Mouse (Mus musculus): ENCODE data around the gene Clps. TPM values are rescaled to one million over a fixed set of nuclear protein-coding genes. Genes with fewer than 3 reads are reported as not detected.
A peak's percentile ranks its signal among the peaks of the same experiment; 100 is the strongest.

Clps gene
- polyA plus RNA-seq, 1 experiment from 2014 or later, result not detected

GRCm38 (mm10) chr17:28532557-28532956, 28.0 kb downstream of the Clps start:
- no peak for ATAC-seq (ENCODE audit: low FRiP score)
- H3K36me3 ChIP-seq (replicated peaks; ENCODE audit: control insufficient read depth, insufficient read depth), result no peaks in the 10 kb centered on the region
- H3K9me3 ChIP-seq (ENCODE audit: control insufficient read depth, low read length), result no peaks in the 10 kb centered on the region
- no peaks in the 10 kb centered on the region for H3K27me3 ChIP-seq (ENCODE audit: control insufficient read depth, insufficient read depth, low read length)
- no peak overlapping the region for H3K4me2 ChIP-seq (replicated peaks)
- no peak for DNase-seq (ENCODE audit: low spot score)
- no peak overlapping the region for H3K4me3 ChIP-seq (replicated peaks; ENCODE audit: low read length)
- WGBS, result 87% methylated on average over 7 of the region's 7 CpGs
- no peak overlapping the region for H3K27ac ChIP-seq
- no peak overlapping the region for H3K9ac ChIP-seq
- H3K4me1 ChIP-seq (replicated peaks; ENCODE audit: control insufficient read depth, insufficient read depth, low read length), result no peaks in the 10 kb centered on the region

DNA sequence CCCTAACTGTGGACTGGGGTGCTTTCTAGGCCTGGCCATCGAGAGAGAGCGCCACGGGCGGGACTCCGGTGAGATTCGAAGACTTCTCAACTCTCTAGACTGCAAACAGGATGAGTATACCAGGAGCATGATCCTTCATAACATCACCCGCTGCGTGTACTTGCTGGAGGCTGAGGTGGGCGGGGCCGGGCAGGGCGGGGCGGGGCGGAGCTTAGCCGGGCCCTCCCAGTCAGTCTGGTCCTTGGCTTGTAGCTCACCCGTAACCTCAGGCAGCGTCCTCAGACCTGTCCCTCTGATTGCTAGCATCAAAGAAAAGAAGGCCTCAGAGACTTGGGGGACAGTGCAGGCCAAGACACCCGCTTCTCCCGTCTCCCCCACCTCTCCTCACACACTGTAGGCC, 28.6 kb downstream of the Clps start:
- Histone ChIP-seq H3K9ac (no peak overlapping the region), H3K36me3 (replicated peaks; ENCODE audit: control insufficient read depth, insufficient read depth) (no peaks in the 10 kb centered on the region), H3K9me3 (ENCODE audit: control insufficient read depth, low read length) (no peaks in the 10 kb centered on the region), H3K4me1 (replicated peaks; ENCODE audit: control insufficient read depth, insufficient read depth, low read length) (no peaks in the 10 kb centered on the region), H3K4me3 (replicated peaks; ENCODE audit: low read length) (no peak overlapping the region), H3K27me3 (ENCODE audit: control insufficient read depth, insufficient read depth, low read length) (no peaks in the 10 kb centered on the region), H3K27ac (no peak overlapping the region), H3K4me2 (replicated peaks) (no peak overlapping the region)
- no peak for DNase-seq (ENCODE audit: low spot score)
- ATAC-seq (ENCODE audit: low FRiP score), result no peak
- 13% methylated on average over 18 of the region's 18 CpGs for WGBS

DNA sequence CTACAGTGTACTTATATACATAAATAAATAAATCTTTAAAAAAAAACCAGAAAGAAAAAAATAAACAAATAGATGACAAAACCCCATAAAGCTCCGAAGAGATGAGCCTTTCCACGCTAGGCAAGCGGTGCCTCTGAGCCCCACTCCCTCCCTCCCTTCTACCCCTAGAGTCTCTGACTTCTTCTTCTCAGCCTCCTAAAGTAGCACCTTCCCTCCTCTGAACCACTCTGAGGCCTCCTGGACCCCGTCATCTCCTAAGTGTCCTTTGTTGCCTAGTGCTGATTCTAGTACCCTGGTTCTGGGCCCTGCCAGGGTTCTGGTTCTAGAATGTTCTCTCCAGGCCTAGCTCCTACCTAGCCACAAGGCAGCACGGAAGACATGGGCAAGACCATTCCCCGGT, 30.1 kb downstream of the Clps start, which contains the start of gene Armc12:
Armc12 (plus strand) TSS at position 301 of the 400 bp plus-strand sequence.
- H3K27ac ChIP-seq, result no peak within 1 kb of the TSS
- H3K4me3 ChIP-seq (replicated peaks; ENCODE audit: low read length), result no peak within 1 kb of the TSS
- H3K4me1 ChIP-seq (replicated peaks; ENCODE audit: control insufficient read depth, insufficient read depth, low read length), result no peaks in the 10 kb centered on the region
- ATAC-seq (ENCODE audit: low FRiP score) (no peak), DNase-seq (ENCODE audit: low spot score) (no peak)
- H3K4me2 ChIP-seq (replicated peaks), result no peak within 1 kb of the TSS
- H3K9me3 ChIP-seq (ENCODE audit: control insufficient read depth, low read length), result no peaks in the 10 kb centered on the region
- H3K9ac ChIP-seq, result no peak within 1 kb of the TSS
- H3K36me3 ChIP-seq (replicated peaks; ENCODE audit: control insufficient read depth, insufficient read depth), result no peaks in the 10 kb centered on the region
- H3K27me3 ChIP-seq (ENCODE audit: control insufficient read depth, insufficient read depth, low read length), result no peaks in the 10 kb centered on the region
- 92% methylated on average over 6 of the region's 6 CpGs for WGBS

DNA sequence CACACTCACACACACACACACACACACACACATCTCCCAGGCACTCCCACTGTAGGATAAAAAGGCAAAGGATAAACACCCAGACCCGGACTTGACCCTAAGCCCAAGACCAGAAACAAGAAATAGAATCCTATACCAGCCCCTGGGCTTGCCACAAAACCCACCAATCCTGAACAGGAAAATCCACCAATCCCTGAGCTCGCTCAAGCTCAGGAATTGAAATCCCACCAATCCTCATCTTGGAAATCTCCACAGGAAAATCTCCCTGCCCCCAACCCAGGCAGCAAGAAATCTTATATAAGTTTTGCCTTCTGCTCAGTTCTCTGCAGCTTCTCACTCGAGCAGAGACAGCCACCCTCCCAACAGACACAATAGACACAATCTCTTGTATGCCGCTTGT, 31.4 kb downstream of the Clps start:
- no peaks in the 10 kb centered on the region for H3K36me3 ChIP-seq (replicated peaks; ENCODE audit: control insufficient read depth, insufficient read depth)
- WGBS, result 72% methylated on average over 4 of the region's 4 CpGs

DNA sequence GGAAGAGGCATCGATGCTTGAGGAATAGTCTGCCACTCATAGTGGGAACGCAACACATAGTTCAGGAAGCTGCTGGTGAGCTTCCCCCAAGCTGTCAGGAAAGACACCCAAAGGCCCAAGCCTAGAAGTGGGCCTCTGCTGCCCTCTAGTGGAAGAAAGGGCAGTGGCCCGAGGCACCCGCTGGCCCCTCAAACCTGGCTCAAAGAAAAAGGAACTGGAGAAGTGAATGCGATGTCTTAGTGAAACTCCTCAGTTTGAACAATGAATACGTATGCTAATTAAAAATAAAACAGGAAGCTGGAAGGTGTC, 32.6 kb downstream of the Clps start:
- ATAC-seq (ENCODE audit: low FRiP score), result 0 out of 2 replicates have a peak, but pooled peaks have one; percentile 47

More for the DNA sequence above, 31.4 kb downstream of the Clps start:
- Histone ChIP-seq H3K27ac (no peak overlapping the region), H3K4me3 (replicated peaks; ENCODE audit: low read length) (no peak overlapping the region), H3K9me3 (ENCODE audit: control insufficient read depth, low read length) (no peaks in the 10 kb centered on the region), H3K9ac (no peak overlapping the region), H3K27me3 (ENCODE audit: control insufficient read depth, insufficient read depth, low read length) (no peaks in the 10 kb centered on the region), H3K4me2 (replicated peaks) (no peak overlapping the region), H3K4me1 (replicated peaks; ENCODE audit: control insufficient read depth, insufficient read depth, low read length) (no peaks in the 10 kb centered on the region)
- no peak for ATAC-seq (ENCODE audit: low FRiP score)
- no peak for DNase-seq (ENCODE audit: low spot score)

GRCm38 (mm10) chr17:28527184-28528042, 33.2 kb downstream of the Clps start:
- no peak for ATAC-seq (ENCODE audit: low FRiP score)
- Histone ChIP-seq H3K4me3 (replicated peaks; ENCODE audit: low read length) (no peak overlapping the region), H3K4me1 (replicated peaks; ENCODE audit: control insufficient read depth, insufficient read depth, low read length) (no peaks in the 10 kb centered on the region), H3K9ac (no peak overlapping the region), H3K27me3 (ENCODE audit: control insufficient read depth, insufficient read depth, low read length) (no peaks in the 10 kb centered on the region), H3K4me2 (replicated peaks) (peak overlapping the region; percentile 22; the same call in 1 of the 2 replicates), H3K27ac (no peak overlapping the region), H3K36me3 (replicated peaks; ENCODE audit: control insufficient read depth, insufficient read depth) (no peaks in the 10 kb centered on the region), H3K9me3 (ENCODE audit: control insufficient read depth, low read length) (no peaks in the 10 kb centered on the region)
- DNase-seq (ENCODE audit: low spot score), result no peak
- 51% methylated on average over 12 of the region's 12 CpGs for WGBS

More for the DNA sequence above, 32.6 kb downstream of the Clps start:
- peak; percentile 91 for DNase-seq (ENCODE audit: low spot score)
- no peaks in the 10 kb centered on the region for H3K4me1 ChIP-seq (replicated peaks; ENCODE audit: control insufficient read depth, insufficient read depth, low read length)
- H3K4me2 ChIP-seq (replicated peaks), result peak overlapping the region; percentile 22; the same call in 1 of the 2 replicates
- 5% methylated on average over 6 of the region's 6 CpGs for WGBS
- H3K27ac ChIP-seq, result no peak overlapping the region
- H3K27me3 ChIP-seq (ENCODE audit: control insufficient read depth, insufficient read depth, low read length), result no peaks in the 10 kb centered on the region
- no peak overlapping the region for H3K4me3 ChIP-seq (replicated peaks; ENCODE audit: low read length)
- no peaks in the 10 kb centered on the region for H3K36me3 ChIP-seq (replicated peaks; ENCODE audit: control insufficient read depth, insufficient read depth)
- no peak overlapping the region for H3K9ac ChIP-seq
- no peaks in the 10 kb centered on the region for H3K9me3 ChIP-seq (ENCODE audit: control insufficient read depth, low read length)

GRCm38 (mm10) chr17:28524831-28525430, 35.6 kb downstream of the Clps start:
- H3K4me1 ChIP-seq (replicated peaks; ENCODE audit: control insufficient read depth, insufficient read depth, low read length), result peaks cover 8% of the 10 kb centered on the region; the same call in 1 of the 2 replicates
- no peak overlapping the region for H3K9ac ChIP-seq
- DNase-seq (ENCODE audit: low spot score), result no peak
- no peaks in the 10 kb centered on the region for H3K36me3 ChIP-seq (replicated peaks; ENCODE audit: control insufficient read depth, insufficient read depth)
- 73% methylated on average over 4 of the region's 4 CpGs for WGBS
- H3K27me3 ChIP-seq (ENCODE audit: control insufficient read depth, insufficient read depth, low read length), result peaks cover 15% of the 10 kb centered on the region; the same call in 1 of the 2 replicates
- no peaks in the 10 kb centered on the region for H3K9me3 ChIP-seq (ENCODE audit: control insufficient read depth, low read length)
- no peak overlapping the region for H3K4me3 ChIP-seq (replicated peaks; ENCODE audit: low read length)
- ATAC-seq (ENCODE audit: low FRiP score), result no peak
- H3K27ac ChIP-seq, result no peak overlapping the region
- no peak overlapping the region for H3K4me2 ChIP-seq (replicated peaks)

- 87% methylated on average over 23 of the region's 23 CpGs for WGBS
- peaks cover 16% of the 10 kb centered on the region; the same call in 1 of the 2 replicates for H3K27me3 ChIP-seq (ENCODE audit: control insufficient read depth, insufficient read depth, low read length)
- H3K27ac ChIP-seq, result no peak overlapping the region
- ATAC-seq (ENCODE audit: low FRiP score) (no peak), DNase-seq (ENCODE audit: low spot score) (no peak)
- no peak overlapping the region for H3K9ac ChIP-seq
- no peaks in the 10 kb centered on the region for H3K36me3 ChIP-seq (replicated peaks; ENCODE audit: control insufficient read depth, insufficient read depth)
- no peaks in the 10 kb centered on the region for H3K9me3 ChIP-seq (ENCODE audit: control insufficient read depth, low read length)
- H3K4me2 ChIP-seq (replicated peaks), result peak overlapping the region; percentile 86; the same call in 1 of the 2 replicates
- H3K4me1 ChIP-seq (replicated peaks; ENCODE audit: control insufficient read depth, insufficient read depth, low read length), result peaks cover 8% of the 10 kb centered on the region; the same call in 1 of the 2 replicates
- peak overlapping the region; percentile 64; the same call in 1 of the 2 replicates for H3K4me3 ChIP-seq (replicated peaks; ENCODE audit: low read length)
These were observed 36.4 kb downstream of the Clps start for GRCm38 (mm10) chr17:28524009-28524695.
